Comparison of ENCODE assay signal across 9 mouse cellular contexts in the genomic region with DNA sequence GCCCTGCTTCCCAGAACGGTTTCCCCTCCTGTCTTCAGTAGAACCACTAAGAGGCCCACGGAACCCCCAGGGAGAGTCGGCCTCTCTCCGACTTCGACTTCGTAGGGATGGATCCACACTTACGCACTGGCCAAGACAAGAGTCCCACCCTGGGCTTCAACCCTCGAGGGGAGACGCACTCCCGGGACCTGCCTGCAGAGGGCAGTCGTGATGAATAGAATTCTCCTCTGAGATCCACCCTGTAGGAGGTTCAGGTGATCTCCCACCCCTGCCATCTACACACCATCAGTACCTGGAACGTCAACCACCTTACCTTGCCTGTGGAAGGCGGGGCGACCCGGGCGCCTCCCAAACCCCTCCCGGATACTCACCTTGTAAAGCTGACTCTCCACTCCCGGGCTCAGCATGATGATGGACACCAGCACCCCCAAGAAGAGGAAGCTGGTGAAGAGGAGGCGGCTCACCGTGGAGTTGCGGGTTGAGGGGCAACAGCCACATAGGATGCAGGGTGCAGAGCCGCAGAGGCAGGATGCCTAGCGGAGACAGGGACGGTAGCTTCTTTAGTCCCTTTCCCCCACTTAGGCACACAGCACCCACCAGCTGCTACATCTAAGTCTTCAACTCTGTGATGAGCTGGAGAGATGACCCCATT. TPM values are rescaled to one million over a fixed set of nuclear protein-coding genes. Genes with fewer than 3 reads are reported as not detected.
DNase-seq lines count a peak whose midpoint lies in the region; ATAC-seq lines count a peak whose summit lies in the region.
"Had no signal": no experiment of that assay in that cellular context is flagged by ENCODE, and none has a peak within 500 bp of the region (broad histone marks: within the 10 kb centered on the region; RNA-seq: fewer than 3 reads in every experiment).

No protein-coding gene starts in this region.

- peak; percentile 69; the same call in 1 of the 2 replicates for ATAC-seq in embryonic facial prominence, embryonic 14.5 days (ENCODE audit: low read depth)
- no peak for ATAC-seq in heart, embryonic 12.5 days (ENCODE audit: insufficient number of reproducible peaks, low FRiP score)
- ATAC-seq in activated CD4-positive, CD25-positive, alpha-beta regulatory T cell, adult 4 months: no peak

- no peaks in the 10 kb centered on the region for H3K27me3 ChIP-seq in embryonic facial prominence, embryonic 14.5 days (replicated peaks; ENCODE audit: control insufficient read depth, insufficient read depth, low read length)
- H3K27me3 ChIP-seq in heart, embryonic 12.5 days (replicated peaks): peaks cover 63% of the 10 kb centered on the region

- peaks cover 47% of the 10 kb centered on the region for H3K36me3 ChIP-seq in embryonic facial prominence, embryonic 14.5 days (ENCODE audit: control insufficient read depth, insufficient read depth, low read length)
- no peaks in the 10 kb centered on the region for H3K36me3 ChIP-seq in heart, embryonic 12.5 days

- H3K9ac ChIP-seq in embryonic facial prominence, embryonic 14.5 days (ENCODE audit: low read depth, low read length): no peak overlapping the region
- H3K9ac ChIP-seq in heart, embryonic 12.5 days: 0 out of 2 replicates have a peak overlapping the region, but pooled peaks have one; percentile 20

- H3K27ac ChIP-seq in embryonic facial prominence, embryonic 14.5 days (replicated peaks; ENCODE audit: low read depth, low read length): no peak overlapping the region
- H3K27ac ChIP-seq in heart, embryonic 12.5 days (ENCODE audit: poor library complexity, severe bottlenecking): no peak overlapping the region

- H3K4me3 ChIP-seq in embryonic facial prominence, embryonic 14.5 days (ENCODE audit: low read depth, low read length): no peak overlapping the region
- no peak overlapping the region for H3K4me3 ChIP-seq in heart, embryonic 12.5 days

- H3K4me2 ChIP-seq in embryonic facial prominence, embryonic 14.5 days (ENCODE audit: low read depth, low read length): no peak overlapping the region; the same call in 1 of the 2 replicates
- peak overlapping the region; percentile 6; the same call in 1 of the 2 replicates for H3K4me2 ChIP-seq in heart, embryonic 12.5 days

- peak; percentile 83 for DNase-seq in ES-CJ7 (ENCODE audit: low read depth, low spot score)
- DNase-seq in adrenal gland, postnatal 10 days: peak; percentile 84
- DNase-seq in embryonic facial prominence, embryonic 14.5 days (ENCODE audit: low spot score): peak; percentile 41
- DNase-seq in layer of hippocampus, adult 11-12 months (ENCODE audit: low spot score): peak; percentile 76
- DNase-seq in lung, postnatal 10 days: peak; percentile 76
- peak; percentile 48 to 62 for DNase-seq in right cerebral cortex, postnatal 10 days (ENCODE audit: low spot score in 2 of 2)

- 24% methylated on average over 24 of the region's 24 CpGs for WGBS in embryonic facial prominence, embryonic 14.5 days
- 21% methylated on average over 24 of the region's 24 CpGs for WGBS in heart, embryonic 12.5 days

- no peaks in the 10 kb centered on the region for H3K9me3 ChIP-seq in embryonic facial prominence, embryonic 14.5 days (ENCODE audit: control insufficient read depth, low read length)
- H3K9me3 ChIP-seq in heart, embryonic 12.5 days (replicated peaks): no peaks in the 10 kb centered on the region

- H3K4me1 ChIP-seq in embryonic facial prominence, embryonic 14.5 days (ENCODE audit: control insufficient read depth, insufficient read depth, low read length): peaks cover 4% of the 10 kb centered on the region; the same call in 1 of the 2 replicates
- H3K4me1 ChIP-seq in heart, embryonic 12.5 days (replicated peaks): peaks cover 8% of the 10 kb centered on the region; the same call in 1 of the 2 replicates

RNA-seq across cellular contexts. Expression of a gene that starts 14.2 kb away (rescaled TPM):
- 1 to 10 TPM; 2.9 to 5.1 TPM for total RNA-seq in adrenal gland, postnatal 10 days (2021)
- 89.2 and 113 TPM in 2 replicates for polyA plus RNA-seq in embryonic facial prominence, embryonic 14.5 days (2014; fragmentation: Nextera tagmentation; extraction: Ambion mirVana)
- polyA plus RNA-seq in heart, embryonic 12.5 days (2016; fragmentation: Nextera tagmentation; extraction: Ambion mirVana): 13.6 and 14.1 TPM in 2 replicates
- polyA plus RNA-seq in activated CD4-positive, CD25-positive, alpha-beta regulatory T cell, adult 4 months (2017; shearing (Covaris generic)): under 1 TPM; 0.61 to 0.92 TPM

RNA-seq across cellular contexts. Expression of a gene that starts 42.6 kb away (rescaled TPM):
- total RNA-seq in adrenal gland, postnatal 10 days (2021): not detected
- not detected in 2 replicates for polyA plus RNA-seq in embryonic facial prominence, embryonic 14.5 days (2014; fragmentation: Nextera tagmentation; extraction: Ambion mirVana)
- not detected in 2 replicates for polyA plus RNA-seq in heart, embryonic 12.5 days (2016; fragmentation: Nextera tagmentation; extraction: Ambion mirVana)
- not detected for polyA plus RNA-seq in activated CD4-positive, CD25-positive, alpha-beta regulatory T cell, adult 4 months (2017; shearing (Covaris generic))
- total RNA-seq: left cerebral cortex, postnatal 36 days had no signal

RNA-seq across cellular contexts. Expression of a gene that starts 43.6 kb away (rescaled TPM):
- 100 to 1,000 TPM; 110 to 422 TPM for total RNA-seq in adrenal gland, postnatal 10 days (2021)
- polyA plus RNA-seq in embryonic facial prominence, embryonic 14.5 days (2014; fragmentation: Nextera tagmentation; extraction: Ambion mirVana): 89.0 and 117 TPM in 2 replicates
- 762 and 794 TPM in 2 replicates for polyA plus RNA-seq in heart, embryonic 12.5 days (2016; fragmentation: Nextera tagmentation; extraction: Ambion mirVana)
- polyA plus RNA-seq in activated CD4-positive, CD25-positive, alpha-beta regulatory T cell, adult 4 months (2017; shearing (Covaris generic)): under 1 TPM in 1 of 2 experiments, not detected in 1; 0.42 TPM

RNA-seq across cellular contexts. Expression of a gene that starts 43.6 kb away (rescaled TPM):
- 1 to 10 TPM in 1 of 2 experiments, not detected in 1; 1.3 TPM for total RNA-seq in adrenal gland, postnatal 10 days (2021)
- polyA plus RNA-seq in embryonic facial prominence, embryonic 14.5 days (2014; fragmentation: Nextera tagmentation; extraction: Ambion mirVana): not detected in 2 replicates
- polyA plus RNA-seq in heart, embryonic 12.5 days (2016; fragmentation: Nextera tagmentation; extraction: Ambion mirVana): 0.88 and 1.5 TPM in 2 replicates
- not detected for polyA plus RNA-seq in activated CD4-positive, CD25-positive, alpha-beta regulatory T cell, adult 4 months (2017; shearing (Covaris generic))

Comparison
In these comparisons a context has a peak if more than half of its experiments do, and no peak if none do; other contexts are left out.
1. RNA of a gene that starts 43.6 kb away (polyA plus RNA-seq): 762 to 794 TPM in heart, embryonic 12.5 days and 89.0 to 117 TPM in embryonic facial prominence, embryonic 14.5 days; 0.42 TPM in activated CD4-positive, CD25-positive, alpha-beta regulatory T cell, adult 4 months; every median in the first group is over 10 times any median in the second.
2. Peak in every context shown above with its lines, with median percentiles within 50 percentile points of each other: DNase-seq.